Mouse (Mus musculus): ENCODE measurements around the gene Wdr81. TPM values are rescaled to one million over a fixed set of nuclear protein-coding genes. Genes with fewer than 3 reads are reported as not detected.

Gene Wdr81
- polyA plus RNA-seq, 1 experiment from 2014 or later, result 4.6 TPM

GRCm38 (mm10) chr11:75395611-75396010 is 58.9 kb downstream of the Wdr81 start:
- Histone ChIP-seq H3K4me2 (replicated peaks; ENCODE audit: low read depth, low read length) (no peak overlapping the region), H3K4me1 (ENCODE audit: control insufficient read depth, insufficient read depth, low read length) (no peaks in the 10 kb centered on the region), H3K9me3 (ENCODE audit: control insufficient read depth, low read depth, low read length) (no peaks in the 10 kb centered on the region), H3K4me3 (ENCODE audit: low read depth, low read length) (no peak overlapping the region), H3K36me3 (ENCODE audit: control insufficient read depth, insufficient read depth, low read length) (no peaks in the 10 kb centered on the region; the same call in 1 of the 2 replicates), H3K27me3 (ENCODE audit: control insufficient read depth, insufficient read depth, low read length) (no peaks in the 10 kb centered on the region), H3K27ac (ENCODE audit: low read length) (no peak overlapping the region), H3K9ac (replicated peaks; ENCODE audit: low read depth, low read length) (no peak overlapping the region)
- 82% methylated on average over 1 of the region's 1 CpGs for WGBS
- ATAC-seq (ENCODE audit: insufficient number of reproducible peaks, insufficient read depth, low FRiP score, low read depth), result no peak

MicroRNAs encoded within 50 kb of the gene (microRNA counts, 519-probe panel; counts per million panel counts)
- microRNA mmu-miR-22, result 4,189 counts per million, percentile 83 among the panel's probes with 10 or more counts

Small RNA genes lying within 50 kb of the gene (microRNA-seq; reads per million reads assigned to microRNA genes)
- gene Mir22, result 3,240 reads per million, percentile 85 among the genes with 10 or more reads in this experiment

Other genes with a start within 250 kb of the Wdr81 start
- 111 and 121 TPM in 2 replicates for gene Rpa1, start 106.4 kb downstream of the Wdr81 start, polyA plus RNA-seq (2014; fragmentation: Nextera tagmentation; extraction: Ambion mirVana)
- gene Smyd4, start 106.3 kb downstream of the Wdr81 start, polyA plus RNA-seq (2014; fragmentation: Nextera tagmentation; extraction: Ambion mirVana), result 12.6 and 14.2 TPM in 2 replicates
- gene Serpinf1, start 32.0 kb downstream of the Wdr81 start, polyA plus RNA-seq (2014; fragmentation: Nextera tagmentation; extraction: Ambion mirVana), result 54.2 and 59.0 TPM in 2 replicates
- 14.9 and 17.2 TPM in 2 replicates for gene Serpinf2, start 15.1 kb downstream of the Wdr81 start, polyA plus RNA-seq (2014; fragmentation: Nextera tagmentation; extraction: Ambion mirVana)
- gene Tlcd2, start 7.0 kb upstream of the Wdr81 start, polyA plus RNA-seq (2014; fragmentation: Nextera tagmentation; extraction: Ambion mirVana), result 23.3 and 26.3 TPM in 2 replicates
- 79.7 and 79.8 TPM in 2 replicates for gene Prpf8, start 32.1 kb upstream of the Wdr81 start, polyA plus RNA-seq (2014; fragmentation: Nextera tagmentation; extraction: Ambion mirVana)
- 0.32 and 0.60 TPM in 2 replicates for gene Rilp, start 55.4 kb upstream of the Wdr81 start, polyA plus RNA-seq (2014; fragmentation: Nextera tagmentation; extraction: Ambion mirVana)
- 4.8 and 5.4 TPM in 2 replicates for gene Scarf1, start 58.8 kb upstream of the Wdr81 start, polyA plus RNA-seq (2014; fragmentation: Nextera tagmentation; extraction: Ambion mirVana)
- gene Slc43a2, start 77.0 kb upstream of the Wdr81 start, polyA plus RNA-seq (2014; fragmentation: Nextera tagmentation; extraction: Ambion mirVana), result 4.0 and 5.1 TPM in 2 replicates
- 74.4 and 91.8 TPM in 2 replicates for gene Pitpna, start 133.4 kb upstream of the Wdr81 start, polyA plus RNA-seq (2014; fragmentation: Nextera tagmentation; extraction: Ambion mirVana)
- 25.9 and 27.7 TPM in 2 replicates for gene Inpp5k, start 176.3 kb upstream of the Wdr81 start, polyA plus RNA-seq (2014; fragmentation: Nextera tagmentation; extraction: Ambion mirVana)
- gene Myo1c, start 195.8 kb upstream of the Wdr81 start, polyA plus RNA-seq (2014; fragmentation: Nextera tagmentation; extraction: Ambion mirVana), result 31.2 and 34.3 TPM in 2 replicates
- gene Crk, start 224.5 kb upstream of the Wdr81 start, polyA plus RNA-seq (2014; fragmentation: Nextera tagmentation; extraction: Ambion mirVana), result 101 and 104 TPM in 2 replicates